Mouse (Mus musculus) neural tube, embryonic 13.5 days (tissue): ENCODE data around the gene AW011738. TPM values are rescaled to one million over a fixed set of nuclear protein-coding genes. Genes with fewer than 3 reads are reported as not detected.

Experiments
- ATAC-seq: fragments of 200-750 bp; cut with Nextera tagmentation; 2 replicates; pipeline ENCODE4 v1.8.0; 2017; ENCODE audit warnings: low read depth, mild to moderate bottlenecking, moderate TSS enrichment, moderate library complexity
- H3K27ac ChIP-seq: fragments of 300-500 bp; sonication (generic); replicated peaks from 2 replicates; pipeline ENCODE4 v1.5.1; 2015; ENCODE audit warnings: moderate library complexity, mild to moderate bottlenecking, inconsistent platforms
- H3K27me3 ChIP-seq: fragments of 300-500 bp; sonication (generic); 2 replicates; pipeline ENCODE4 v1.6.1; 2015; ENCODE audit warnings: mild to moderate bottlenecking, inconsistent platforms
- H3K36me3 ChIP-seq: fragments of 300-500 bp; sonication (generic); 2 replicates; pipeline ENCODE4 v1.6.1; 2015; ENCODE audit warnings: mild to moderate bottlenecking, inconsistent platforms
- H3K4me1 ChIP-seq: fragments of 300-500 bp; sonication (generic); replicated peaks from 2 replicates; pipeline ENCODE4 v1.6.1; 2015; ENCODE audit warnings: inconsistent platforms
- H3K4me2 ChIP-seq: fragments of 300-500 bp; sonication (generic); 2 replicates; pipeline ENCODE4 v1.6.1; 2015; ENCODE audit warnings: inconsistent platforms, mild to moderate bottlenecking, moderate library complexity
- H3K4me3 ChIP-seq: fragments of 300-500 bp; sonication (generic); 2 replicates; pipeline ENCODE4 v1.5.1; 2015; ENCODE audit warnings: mild to moderate bottlenecking, inconsistent platforms
- H3K9ac ChIP-seq: fragments of 300-500 bp; sonication (generic); 2 replicates; pipeline ENCODE4 v1.6.1; 2015; ENCODE audit warnings: moderate library complexity, mild to moderate bottlenecking, inconsistent platforms
- H3K9me3 ChIP-seq: fragments of 300-500 bp; sonication (generic); 2 replicates; pipeline ENCODE4 v1.6.1; 2016; ENCODE audit warnings: inconsistent platforms
- WGBS: fragments of 180-500 bp; shearing (Covaris S2); methylation state at CpG from one replicate; pipeline ENCODE4 v1.1.7; 2015; 5-methylcytosine and 5-hydroxymethylcytosine counted together
- polyA plus RNA-seq: library from polyadenylated mRNA; unstranded; fragments of >200 nt; fragmentation: Nextera tagmentation; extraction: Ambion mirVana; gene quantifications from 2 replicates; pipeline ENCODE4 v1.2.1, GENCODE M21; 2015

Gene AW011738
- polyA plus RNA-seq, 1 experiment from 2014 or later = 5.1 TPM

DNA sequence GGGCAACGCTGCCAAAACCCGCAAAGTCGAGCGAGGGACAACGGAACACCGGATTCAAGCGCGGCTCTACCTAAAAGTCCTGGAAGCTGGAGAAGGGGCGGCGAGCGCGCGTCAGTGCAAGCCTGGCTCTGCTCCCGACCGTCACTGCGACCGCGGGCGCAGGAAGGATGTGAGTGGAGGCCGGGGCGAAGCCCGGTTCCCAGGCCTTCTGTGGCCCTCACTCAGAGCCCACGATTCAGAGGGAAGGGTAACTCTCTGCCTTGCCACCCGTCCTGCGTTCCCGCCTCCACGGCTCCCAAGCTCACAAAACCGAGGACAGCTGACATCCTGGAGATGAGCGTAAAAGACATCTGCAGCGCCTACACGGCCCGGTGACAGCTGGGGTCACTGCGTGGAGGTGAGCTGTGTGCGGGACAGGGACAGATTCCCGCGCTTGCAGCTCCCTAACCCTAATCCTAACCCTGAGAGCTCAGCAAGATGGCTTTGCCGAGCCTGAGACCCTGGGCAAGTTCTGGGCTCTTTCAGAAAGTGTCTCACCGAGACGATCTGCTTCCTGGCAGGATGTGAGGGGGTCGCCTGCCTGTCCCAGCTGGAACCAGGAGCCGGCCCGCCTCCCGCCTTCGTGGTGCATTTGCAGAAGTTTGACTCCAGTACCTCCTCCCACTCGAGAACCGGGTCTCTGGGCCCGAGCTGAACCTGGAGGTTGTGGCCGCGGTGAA, 468 bp downstream of the AW011738 start:
- WGBS = under 1% methylated on average over 49 of the region's 49 CpGs
- Histone ChIP-seq H3K9me3 (no peaks in the 10 kb centered on the region), H3K9ac (peak overlapping the region; percentile 79), H3K4me2 (peak overlapping the region; percentile 92), H3K36me3 (0 out of 2 replicates have a peak, but pooled peaks cover 3% of the 10 kb centered on the region), H3K27ac (peak overlapping the region; percentile 68), H3K4me1 (peaks cover 29% of the 10 kb centered on the region), H3K4me3 (peak overlapping the region; percentile 55), H3K27me3 (peaks cover 26% of the 10 kb centered on the region; the same call in 1 of the 2 replicates)
- peak; percentile 51 for ATAC-seq

DNA sequence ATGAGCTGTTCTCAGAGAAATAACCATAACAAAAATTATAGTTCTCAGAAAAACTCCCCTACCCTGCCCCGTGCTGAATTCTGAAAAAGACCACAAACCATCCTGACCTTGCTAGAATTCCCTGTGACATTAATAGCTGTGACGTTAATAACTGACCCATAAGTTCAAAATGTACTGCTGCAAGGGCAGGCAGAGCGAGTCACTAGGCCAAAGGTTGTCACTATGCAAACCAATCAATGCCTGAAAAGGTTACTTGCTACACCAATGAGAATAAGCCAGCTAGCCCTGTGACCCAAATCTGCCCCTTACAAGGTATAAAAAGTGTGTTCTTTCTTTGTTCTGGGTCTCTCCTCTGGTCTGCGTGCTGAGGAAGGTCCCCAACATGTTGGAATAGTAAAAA, 5.8 kb downstream of the AW011738 start:
- no peak overlapping the region for H3K4me3 ChIP-seq
- no peak overlapping the region for H3K4me2 ChIP-seq
- no peak overlapping the region for H3K9ac ChIP-seq
- ATAC-seq = no peak
- no peaks in the 10 kb centered on the region for H3K9me3 ChIP-seq
- H3K36me3 ChIP-seq = 0 out of 2 replicates have a peak, but pooled peaks cover 3% of the 10 kb centered on the region
- H3K27ac ChIP-seq = no peak overlapping the region
- H3K27me3 ChIP-seq = peaks cover 12% of the 10 kb centered on the region; the same call in 1 of the 2 replicates
- H3K4me1 ChIP-seq = peaks cover 16% of the 10 kb centered on the region
- 91% methylated on average over 4 of the region's 4 CpGs for WGBS

DNA sequence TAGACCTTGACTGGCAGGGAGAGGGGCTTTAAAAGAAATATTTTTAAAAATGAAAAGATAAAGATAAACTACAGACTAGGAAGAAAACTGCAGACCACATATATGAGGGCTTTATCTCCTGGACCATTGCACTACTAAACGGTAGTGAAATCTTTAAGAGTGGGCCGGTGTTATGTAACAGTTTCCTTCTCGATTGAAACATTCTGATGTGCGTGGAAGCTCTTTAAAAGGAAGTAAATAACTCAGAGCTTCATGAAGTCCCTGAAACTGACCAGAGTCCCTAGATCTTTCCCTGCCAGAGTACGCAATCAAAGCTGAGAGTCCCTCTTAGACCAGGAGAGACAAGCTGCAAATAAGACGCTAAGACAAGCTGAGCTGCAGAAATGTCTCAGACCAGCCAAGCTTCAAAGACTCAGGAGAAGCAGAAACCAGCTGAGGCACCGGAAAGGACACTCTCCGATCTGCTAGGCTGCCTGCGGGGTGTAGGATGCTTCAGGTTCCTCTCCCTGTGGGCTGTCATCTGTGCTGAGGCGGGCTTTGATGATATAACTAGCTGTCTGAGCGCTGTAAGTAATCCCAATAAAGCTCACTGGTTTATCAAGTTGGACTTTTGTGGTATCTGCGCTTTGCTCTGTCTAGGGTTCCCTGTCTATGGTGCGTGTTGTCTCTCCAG, 7.0 kb downstream of the AW011738 start:
- ATAC-seq = no peak
- Histone ChIP-seq H3K9me3 (no peaks in the 10 kb centered on the region), H3K27me3 (peaks cover under 1% of the 10 kb centered on the region; the same call in 1 of the 2 replicates), H3K27ac (no peak overlapping the region), H3K9ac (no peak overlapping the region), H3K4me1 (peaks cover 4% of the 10 kb centered on the region; the same call in 1 of the 2 replicates), H3K4me3 (no peak overlapping the region), H3K4me2 (no peak overlapping the region), H3K36me3 (0 out of 2 replicates have a peak, but pooled peaks cover 3% of the 10 kb centered on the region)
- WGBS = 76% methylated on average over 13 of the region's 13 CpGs

DNA sequence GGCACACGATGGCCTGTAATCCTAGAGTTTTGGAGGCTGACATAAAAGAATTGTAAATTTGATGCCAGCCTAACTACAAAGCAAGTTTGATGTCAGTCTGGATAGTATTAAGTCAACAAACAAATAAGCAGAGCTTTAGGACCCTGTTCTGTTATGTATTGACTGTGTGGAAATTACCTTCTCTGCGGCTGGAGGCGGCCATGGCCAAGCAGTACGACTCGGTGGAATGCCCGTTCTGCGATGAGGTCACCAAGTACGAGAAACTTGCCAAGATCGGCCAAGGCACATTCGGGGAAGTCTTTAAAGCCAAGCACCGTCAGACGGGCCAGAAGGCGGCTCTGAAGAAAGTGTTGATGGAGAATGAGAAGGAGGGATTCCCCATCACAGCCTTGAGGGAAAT, 10.0 kb downstream of the AW011738 start:
- no peaks in the 10 kb centered on the region for H3K36me3 ChIP-seq
- no peaks in the 10 kb centered on the region for H3K27me3 ChIP-seq
- ATAC-seq = no peak
- no peak overlapping the region for H3K4me3 ChIP-seq
- 93% methylated on average over 13 of the region's 13 CpGs for WGBS
- no peak overlapping the region for H3K27ac ChIP-seq
- no peak overlapping the region for H3K4me2 ChIP-seq
- no peaks in the 10 kb centered on the region for H3K4me1 ChIP-seq
- no peak overlapping the region for H3K9ac ChIP-seq
- no peaks in the 10 kb centered on the region for H3K9me3 ChIP-seq

DNA sequence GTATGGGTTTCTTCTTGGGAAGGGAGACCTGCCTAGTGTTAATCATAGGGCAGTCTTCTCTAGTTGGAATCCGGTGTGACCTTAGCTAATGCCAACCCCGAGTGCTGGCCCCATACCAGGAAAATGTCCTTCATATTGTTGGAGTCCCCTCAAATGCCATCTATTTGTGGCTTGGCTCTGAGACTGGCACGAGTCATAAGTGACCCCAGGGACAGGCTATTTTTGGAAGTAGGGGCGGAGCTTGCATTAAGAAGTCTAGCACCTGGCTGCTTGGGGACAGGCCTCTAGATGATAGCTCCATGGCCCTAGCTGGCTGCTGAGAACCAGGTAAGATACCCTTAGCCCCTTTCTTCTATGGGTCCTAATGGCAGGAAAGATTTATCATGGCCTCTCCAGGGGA, 12.5 kb downstream of the AW011738 start, which contains the start of gene Perm1:
Gene Perm1 (plus strand): TSS at position 220 of the 400 bp plus-strand sequence.
- H3K4me1 ChIP-seq = no peaks in the 10 kb centered on the region
- no peak within 1 kb of the TSS for H3K27ac ChIP-seq
- H3K4me3 ChIP-seq = no peak within 1 kb of the TSS
- H3K27me3 ChIP-seq = no peaks in the 10 kb centered on the region
- no peaks in the 10 kb centered on the region for H3K9me3 ChIP-seq
- WGBS = 82% methylated on average over 4 of the region's 4 CpGs
- peaks cover 12% of the 10 kb centered on the region; the same call in 1 of the 2 replicates for H3K36me3 ChIP-seq
- H3K9ac ChIP-seq = no peak within 1 kb of the TSS
- no peak within 1 kb of the TSS for H3K4me2 ChIP-seq
- no peak for ATAC-seq

GRCm38 (mm10) chr4:156216196-156216595, 13.1 kb downstream of the AW011738 start:
- no peaks in the 10 kb centered on the region for H3K4me1 ChIP-seq
- 91% methylated on average over 2 of the region's 2 CpGs for WGBS
- ATAC-seq = no peak

GRCm38 (mm10) chr4:156217022-156217669, 14.0 kb downstream of the AW011738 start:
- no peak for ATAC-seq
- 84% methylated on average over 16 of the region's 16 CpGs for WGBS

More at GRCm38 (mm10) chr4:156216196-156216595, 13.1 kb downstream of the AW011738 start:
- H3K4me3 ChIP-seq = no peak overlapping the region
- H3K9me3 ChIP-seq = no peaks in the 10 kb centered on the region
- H3K27ac ChIP-seq = no peak overlapping the region
- no peak overlapping the region for H3K9ac ChIP-seq
- peaks cover 12% of the 10 kb centered on the region; the same call in 1 of the 2 replicates for H3K36me3 ChIP-seq
- H3K27me3 ChIP-seq = no peaks in the 10 kb centered on the region
- no peak overlapping the region for H3K4me2 ChIP-seq

DNA sequence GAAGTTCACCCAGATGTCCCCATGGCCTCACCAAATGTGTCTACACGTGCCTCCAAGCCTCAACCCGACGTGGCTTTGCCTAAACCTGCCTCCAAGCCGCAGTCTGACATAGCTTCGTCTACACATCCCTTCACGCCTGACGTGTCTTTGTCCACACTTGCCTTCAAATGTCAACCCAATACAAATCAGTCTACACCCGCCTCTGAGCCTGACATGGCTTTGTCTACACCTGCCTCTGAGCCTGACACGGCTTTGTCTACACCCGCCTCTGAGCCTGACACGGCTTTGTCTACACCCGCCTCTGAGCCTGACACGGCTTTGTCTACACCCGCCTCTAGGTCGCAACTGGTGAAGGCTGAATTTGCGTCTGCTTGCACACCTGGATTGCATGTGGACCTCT, 14.7 kb downstream of the AW011738 start:
- no peak overlapping the region for H3K4me3 ChIP-seq
- H3K9ac ChIP-seq = no peak overlapping the region
- no peak overlapping the region for H3K27ac ChIP-seq
- 88% methylated on average over 16 of the region's 16 CpGs for WGBS
- H3K9me3 ChIP-seq = no peaks in the 10 kb centered on the region
- no peaks in the 10 kb centered on the region for H3K4me1 ChIP-seq
- peaks cover 28% of the 10 kb centered on the region for H3K36me3 ChIP-seq
- H3K27me3 ChIP-seq = no peaks in the 10 kb centered on the region
- no peak for ATAC-seq
- no peak overlapping the region for H3K4me2 ChIP-seq

More at GRCm38 (mm10) chr4:156217022-156217669, 14.0 kb downstream of the AW011738 start:
- Histone ChIP-seq H3K9me3 (no peaks in the 10 kb centered on the region), H3K4me2 (no peak overlapping the region), H3K36me3 (peaks cover 22% of the 10 kb centered on the region), H3K27ac (no peak overlapping the region), H3K27me3 (no peaks in the 10 kb centered on the region), H3K4me1 (no peaks in the 10 kb centered on the region), H3K9ac (no peak overlapping the region), H3K4me3 (no peak overlapping the region)

GRCm38 (mm10) chr4:156219936-156220335, 16.8 kb downstream of the AW011738 start:
- H3K4me3 ChIP-seq = no peak overlapping the region
- H3K4me2 ChIP-seq = no peak overlapping the region
- no peak overlapping the region for H3K27ac ChIP-seq
- ATAC-seq = no peak
- H3K4me1 ChIP-seq = no peaks in the 10 kb centered on the region
- no peaks in the 10 kb centered on the region for H3K27me3 ChIP-seq
- no peak overlapping the region for H3K9ac ChIP-seq
- no peaks in the 10 kb centered on the region for H3K9me3 ChIP-seq
- H3K36me3 ChIP-seq = peaks cover 32% of the 10 kb centered on the region
- WGBS = 88% methylated on average over 11 of the region's 11 CpGs

DNA sequence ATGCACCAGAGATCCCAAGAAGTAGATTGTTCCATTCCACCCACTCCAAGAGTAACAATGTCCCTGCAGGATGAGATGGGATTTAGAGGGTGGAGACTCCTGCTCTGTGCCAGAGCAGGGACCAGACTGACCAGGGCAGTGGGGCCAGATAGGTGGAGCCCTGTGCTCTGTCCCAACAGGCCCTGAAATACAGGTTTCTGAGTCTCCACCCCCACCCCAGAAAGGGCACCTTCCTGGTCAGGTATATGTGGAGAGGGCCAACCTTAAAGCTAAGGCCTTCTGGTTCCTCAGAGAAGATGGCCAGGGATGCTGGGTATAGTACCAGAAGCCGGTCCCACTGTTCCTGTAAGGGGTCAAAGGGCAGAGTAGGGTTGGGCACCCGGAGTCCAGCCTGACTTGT, 21.2 kb downstream of the AW011738 start:
- Histone ChIP-seq H3K4me2 (no peak overlapping the region), H3K27ac (no peak overlapping the region), H3K36me3 (peaks cover 41% of the 10 kb centered on the region), H3K9ac (no peak overlapping the region), H3K4me3 (no peak overlapping the region), H3K4me1 (peaks cover 9% of the 10 kb centered on the region), H3K9me3 (no peaks in the 10 kb centered on the region), H3K27me3 (no peaks in the 10 kb centered on the region)
- WGBS = 82% methylated on average over 2 of the region's 2 CpGs
- ATAC-seq = no peak

GRCm38 (mm10) chr4:156227752-156228392, 24.8 kb downstream of the AW011738 start:
- ATAC-seq = no peak
- Histone ChIP-seq H3K27me3 (no peaks in the 10 kb centered on the region), H3K4me3 (no peak overlapping the region), H3K9ac (peak overlapping the region; percentile 31; the same call in 1 of the 2 replicates), H3K36me3 (peaks cover 52% of the 10 kb centered on the region), H3K4me1 (peaks cover 11% of the 10 kb centered on the region), H3K27ac (no peak overlapping the region), H3K9me3 (no peaks in the 10 kb centered on the region), H3K4me2 (no peak overlapping the region; the same call in 1 of the 2 replicates)
- WGBS = 41% methylated on average over 18 of the region's 18 CpGs
